8 mouse cellular contexts compared by ENCODE assay signal in the genomic region with DNA sequence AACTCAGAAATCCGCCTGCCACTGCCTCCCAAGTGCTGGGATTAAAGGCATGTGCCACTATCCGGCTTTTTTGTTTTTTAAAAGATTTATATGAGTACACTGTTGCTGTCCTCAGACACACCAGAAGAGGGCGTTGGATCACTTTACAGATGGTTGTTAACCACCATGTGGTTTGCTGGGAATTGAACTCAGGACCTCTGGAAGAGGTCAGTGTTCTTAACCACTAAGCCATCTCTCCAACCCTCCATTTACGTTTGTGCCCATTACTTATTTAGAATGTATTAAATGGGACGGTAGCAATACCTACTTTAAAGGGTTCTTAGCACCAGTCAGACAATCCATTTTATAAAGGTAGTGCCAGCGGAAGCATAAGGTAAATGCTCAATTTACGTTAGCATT. TPM values are rescaled to one million over a fixed set of nuclear protein-coding genes. Genes with fewer than 3 reads are reported as not detected.
DNase-seq lines count a peak whose midpoint lies in the region; ATAC-seq lines count a peak whose summit lies in the region.

No protein-coding gene starts in this region.

- peak; percentile 8; the same call in 1 of the 2 replicates for ATAC-seq in hindbrain, embryonic 12.5 days (ENCODE audit: low FRiP score)

- no peaks in the 10 kb centered on the region for H3K9me3 ChIP-seq in hindbrain, embryonic 12.5 days (replicated peaks)

- H3K4me3 ChIP-seq in hindbrain, embryonic 12.5 days = peak overlapping the region; percentile 76
- H3K4me3 ChIP-seq in macrophage (ENCODE audit: inconsistent target) = peak overlapping the region; percentile 88

- WGBS in hindbrain, embryonic 12.5 days = 32% methylated on average over 7 of the region's 7 CpGs
- WGBS in macrophage (ENCODE audit: missing documents) = 17% methylated on average over 7 of the region's 7 CpGs

- no peak overlapping the region for H3K27ac ChIP-seq in hindbrain, embryonic 12.5 days
- peak overlapping the region; percentile 33; the same call in 1 of the 2 replicates for H3K27ac ChIP-seq in macrophage

- H3K79me2 ChIP-seq in macrophage (ENCODE audit: inconsistent target) = peaks cover 41% of the 10 kb centered on the region

- peaks cover 3% of the 10 kb centered on the region; the same call in 1 of the 2 replicates for H3K36me3 ChIP-seq in hindbrain, embryonic 12.5 days
- H3K36me3 ChIP-seq in macrophage (ENCODE audit: inconsistent target) = no peaks in the 10 kb centered on the region

- peak overlapping the region; percentile 52 for H3K4me2 ChIP-seq in hindbrain, embryonic 12.5 days (replicated peaks)

- peak; percentile 40 for DNase-seq in embryo, embryonic 10 days (ENCODE audit: low spot score)
- DNase-seq in embryo, embryonic 9.5 days (ENCODE audit: extremely low spot score) = no peak
- DNase-seq in 3T3-L1 (ENCODE audit: low read depth, low spot score) = peak; percentile 73
- DNase-seq in c-Kit-negative CD71-positive TER-119-positive erythroid progenitor cells, embryonic 14.5 days (ENCODE audit: low read depth, low spot score) = peak; percentile 17
- DNase-seq in adrenal gland, postnatal 10 days = no peak
- DNase-seq in adrenal gland, adult 2 months = no peak

- H3K27me3 ChIP-seq in hindbrain, embryonic 12.5 days = no peaks in the 10 kb centered on the region

- no peaks in the 10 kb centered on the region for H3K4me1 ChIP-seq in hindbrain, embryonic 12.5 days

- no peak overlapping the region for H3K9ac ChIP-seq in hindbrain, embryonic 12.5 days

RNA-seq across cellular contexts. Expression of a gene that starts 0.9 kb away (rescaled TPM):
- 39.7 and 51.1 TPM in 2 replicates for polyA plus RNA-seq in hindbrain, embryonic 12.5 days (2016; fragmentation: Nextera tagmentation; extraction: Ambion mirVana)
- total RNA-seq in macrophage (2018; cell fraction: chromatin; rRNA removed) = 10 to 100 TPM in 13 of 26 experiments, 1 to 10 TPM in 13; 1.3 to 35.6 (median 10.2) TPM
- total RNA-seq in macrophage (2018; cell fraction: cytosol; rRNA removed) = 1 to 10 TPM; 1.0 to 8.8 (median 3.7) TPM
- 10 to 100 TPM in 5 of 26 experiments, 1 to 10 TPM in 21; 1.0 to 22.8 (median 5.8) TPM for total RNA-seq in macrophage (2018; cell fraction: nucleus; rRNA removed)
- polyA plus RNA-seq in macrophage (2018) = 3.2 to 9.6 TPM (median 8.4 TPM) in 3 replicates
- total RNA-seq in adrenal gland, postnatal 10 days (2021) = 10 to 100 TPM; 10.7 to 13.8 TPM
- total RNA-seq in adrenal gland, adult 2 months (2021) = 1 to 10 TPM; 1.4 to 2.9 TPM
- not detected in 2 replicates for polyA plus RNA-seq in adrenal gland, adult 2 months (2012; rRNA removed)

RNA-seq across cellular contexts. Expression of a gene that starts 42.0 kb away (rescaled TPM):
- 8.5 and 8.6 TPM in 2 replicates for polyA plus RNA-seq in hindbrain, embryonic 12.5 days (2016; fragmentation: Nextera tagmentation; extraction: Ambion mirVana)
- 10 to 100 TPM in 1 of 26 experiments, 1 to 10 TPM in 18, under 1 TPM in 4, not detected in 3; 0.21 to 10.1 (median 3.4) TPM for total RNA-seq in macrophage (2018; cell fraction: chromatin; rRNA removed)
- total RNA-seq in macrophage (2018; cell fraction: cytosol; rRNA removed) = 1 to 10 TPM; 1.9 to 7.9 (median 4.2) TPM
- 10 to 100 TPM in 1 of 26 experiments, 1 to 10 TPM in 23, under 1 TPM in 2; 0.48 to 13.8 (median 3.3) TPM for total RNA-seq in macrophage (2018; cell fraction: nucleus; rRNA removed)
- polyA plus RNA-seq in macrophage (2018) = 4.2 to 7.6 TPM (median 6.3 TPM) in 3 replicates
- 100 to 1,000 TPM in 1 of 2 experiments, 10 to 100 TPM in 1; 95.0 to 135 TPM for total RNA-seq in adrenal gland, postnatal 10 days (2021)
- total RNA-seq in adrenal gland, adult 2 months (2021) = 10 to 100 TPM; 64.5 to 83.6 TPM
- 4.7 and 6.1 TPM in 2 replicates for polyA plus RNA-seq in adrenal gland, adult 2 months (2012; rRNA removed)

Comparison
In these comparisons a context has a peak if more than half of its experiments do, and no peak if none do; other contexts are left out.
1. DNase-seq: peak in embryo, embryonic 10 days (single experiment), 3T3-L1 (single experiment) and c-Kit-negative CD71-positive TER-119-positive erythroid progenitor cells, embryonic 14.5 days (single experiment); none in embryo, embryonic 9.5 days (single experiment), adrenal gland, postnatal 10 days (single experiment) and adrenal gland, adult 2 months (single experiment).